Mouse (Mus musculus): ENCODE results near the gene Zfp334. TPM values are rescaled to one million over a fixed set of nuclear protein-coding genes. Genes with fewer than 3 reads are reported as not detected.

The Zfp334 gene
- polyA plus RNA-seq, 1 experiment from 2014 or later, result 6.6 TPM

- Histone ChIP-seq H3K4me1 (no peaks in the 10 kb centered on the region; the same call in 1 of the 2 replicates), H3K4me2 (no peak overlapping the region), H3K4me3 (no peak overlapping the region), H3K9me3 (no peaks in the 10 kb centered on the region; the same call in 1 of the 2 replicates), H3K36me3 (no peaks in the 10 kb centered on the region), H3K9ac (no peak overlapping the region), H3K27ac (no peak overlapping the region), H3K27me3 (0 out of 2 replicates have a peak, but pooled peaks cover 2% of the 10 kb centered on the region)
- WGBS, result 49% methylated on average over 14 of the region's 14 CpGs
- no peak for ATAC-seq (ENCODE audit: insufficient number of reproducible peaks, low FRiP score, low TSS enrichment, low read depth)
Observed at GRCm38 (mm10) chr2:165332610-165333210, 55.3 kb downstream of the Zfp334 start.

GRCm38 (mm10) chr2:165329703-165330102, 58.4 kb downstream of the Zfp334 start:
- H3K27ac ChIP-seq, result no peak overlapping the region
- H3K4me2 ChIP-seq, result no peak overlapping the region
- no peak overlapping the region for H3K4me3 ChIP-seq
- ATAC-seq (ENCODE audit: insufficient number of reproducible peaks, low FRiP score, low TSS enrichment, low read depth), result no peak
- peaks cover 18% of the 10 kb centered on the region for H3K4me1 ChIP-seq
- no peaks in the 10 kb centered on the region for H3K36me3 ChIP-seq
- no peaks in the 10 kb centered on the region; the same call in 1 of the 2 replicates for H3K9me3 ChIP-seq
- WGBS, result 34% methylated on average over 3 of the region's 3 CpGs
- H3K9ac ChIP-seq, result no peak overlapping the region
- H3K27me3 ChIP-seq, result 0 out of 2 replicates have a peak, but pooled peaks cover 2% of the 10 kb centered on the region

GRCm38 (mm10) chr2:165328746-165329145, 59.3 kb downstream of the Zfp334 start:
- no peak overlapping the region for H3K4me2 ChIP-seq
- 63% methylated on average over 5 of the region's 5 CpGs for WGBS
- H3K9me3 ChIP-seq, result no peaks in the 10 kb centered on the region; the same call in 1 of the 2 replicates
- H3K27ac ChIP-seq, result no peak overlapping the region
- H3K9ac ChIP-seq, result no peak overlapping the region
- H3K36me3 ChIP-seq, result no peaks in the 10 kb centered on the region
- H3K4me1 ChIP-seq, result peaks cover 28% of the 10 kb centered on the region
- H3K27me3 ChIP-seq, result 0 out of 2 replicates have a peak, but pooled peaks cover 2% of the 10 kb centered on the region
- ATAC-seq (ENCODE audit: insufficient number of reproducible peaks, low FRiP score, low TSS enrichment, low read depth), result no peak
- H3K4me3 ChIP-seq, result no peak overlapping the region

- ATAC-seq (ENCODE audit: insufficient number of reproducible peaks, low FRiP score, low TSS enrichment, low read depth), result no peak
- H3K36me3 ChIP-seq, result no peaks in the 10 kb centered on the region
- no peak overlapping the region for H3K4me3 ChIP-seq
- peak overlapping the region; percentile 91 for H3K4me2 ChIP-seq
- H3K27me3 ChIP-seq, result 0 out of 2 replicates have a peak, but pooled peaks cover 2% of the 10 kb centered on the region
- no peak overlapping the region for H3K27ac ChIP-seq
- no peak overlapping the region for H3K9ac ChIP-seq
- 47% methylated on average over 7 of the region's 7 CpGs for WGBS
- H3K4me1 ChIP-seq, result peaks cover 39% of the 10 kb centered on the region
- no peaks in the 10 kb centered on the region; the same call in 1 of the 2 replicates for H3K9me3 ChIP-seq
Observed at GRCm38 (mm10) chr2:165327386-165327785, 60.7 kb downstream of the Zfp334 start.

GRCm38 (mm10) chr2:165326304-165327190, 61.5 kb downstream of the Zfp334 start, which contains the start of gene Elmo2:
Gene Elmo2, minus strand, starts transcription at chr2:165326479.
- WGBS, result under 1% methylated on average over 55 of the region's 55 CpGs
- peak within 1 kb of the TSS; percentile 80 for H3K9ac ChIP-seq
- H3K4me3 ChIP-seq, result peak within 1 kb of the TSS; percentile 88
- 0 out of 2 replicates have a peak, but pooled peaks cover 2% of the 10 kb centered on the region for H3K27me3 ChIP-seq
- ATAC-seq (ENCODE audit: insufficient number of reproducible peaks, low FRiP score, low TSS enrichment, low read depth), result peak; percentile 97
- H3K4me1 ChIP-seq, result peaks cover 46% of the 10 kb centered on the region
- peak within 1 kb of the TSS; percentile 91 for H3K4me2 ChIP-seq
- no peaks in the 10 kb centered on the region; the same call in 1 of the 2 replicates for H3K36me3 ChIP-seq
- peak within 1 kb of the TSS; percentile 81 for H3K27ac ChIP-seq
- no peaks in the 10 kb centered on the region; the same call in 1 of the 2 replicates for H3K9me3 ChIP-seq

- under 1% methylated on average over 30 of the region's 30 CpGs for WGBS
- Histone ChIP-seq H3K4me3 (peak overlapping the region; percentile 88), H3K36me3 (no peaks in the 10 kb centered on the region; the same call in 1 of the 2 replicates)
Observed at GRCm38 (mm10) chr2:165325521-165326303, 62.3 kb downstream of the Zfp334 start.

More at GRCm38 (mm10) chr2:165325521-165326303, 62.3 kb downstream of the Zfp334 start:
- Histone ChIP-seq H3K27ac (peak overlapping the region; percentile 81), H3K9ac (peak overlapping the region; percentile 80), H3K27me3 (0 out of 2 replicates have a peak, but pooled peaks cover 2% of the 10 kb centered on the region), H3K4me2 (peak overlapping the region; percentile 91), H3K9me3 (no peaks in the 10 kb centered on the region), H3K4me1 (peaks cover 53% of the 10 kb centered on the region)
- ATAC-seq (ENCODE audit: insufficient number of reproducible peaks, low FRiP score, low TSS enrichment, low read depth), result no peak; the same call in 1 of the 2 replicates

Other genes with a start within 250 kb of the Zfp334 start
- 0.19 and 0.24 TPM in 2 replicates for gene Cdh22, start 153.4 kb downstream of the Zfp334 start, polyA plus RNA-seq (2015; fragmentation: Nextera tagmentation; extraction: Ambion mirVana)
- gene Slc35c2, start 100.4 kb downstream of the Zfp334 start, polyA plus RNA-seq (2015; fragmentation: Nextera tagmentation; extraction: Ambion mirVana), result 53.3 and 61.8 TPM in 2 replicates
- 77.4 and 80.9 TPM in 2 replicates for gene Elmo2, start 61.8 kb downstream of the Zfp334 start, polyA plus RNA-seq (2015; fragmentation: Nextera tagmentation; extraction: Ambion mirVana)
- gene Zfp663, start 19.5 kb downstream of the Zfp334 start, polyA plus RNA-seq (2015; fragmentation: Nextera tagmentation; extraction: Ambion mirVana), result 0.30 and 0.58 TPM in 2 replicates
- gene Ocstamp, start 12.1 kb upstream of the Zfp334 start, polyA plus RNA-seq (2015; fragmentation: Nextera tagmentation; extraction: Ambion mirVana), result 0.27 and 0.79 TPM in 2 replicates
- gene Slc13a3, start 85.0 kb upstream of the Zfp334 start, polyA plus RNA-seq (2015; fragmentation: Nextera tagmentation; extraction: Ambion mirVana), result 0.28 and 0.67 TPM in 2 replicates
- 37.0 and 41.3 TPM in 2 replicates for gene Trp53rka, start 105.1 kb upstream of the Zfp334 start, polyA plus RNA-seq (2015; fragmentation: Nextera tagmentation; extraction: Ambion mirVana)
- 13.9 and 16.3 TPM in 2 replicates for gene Slc2a10, start 115.5 kb upstream of the Zfp334 start, polyA plus RNA-seq (2015; fragmentation: Nextera tagmentation; extraction: Ambion mirVana)
- 11.4 and 12.8 TPM in 2 replicates for gene Eya2, start 206.8 kb upstream of the Zfp334 start, polyA plus RNA-seq (2015; fragmentation: Nextera tagmentation; extraction: Ambion mirVana)